Mouse (Mus musculus) liver, embryonic 11.5 days (tissue): ENCODE results near the gene Atf7. TPM values are rescaled to one million over a fixed set of nuclear protein-coding genes. Genes with fewer than 3 reads are reported as not detected.

Experiments used
- ATAC-seq: fragments of 200-750 bp; cut with Nextera tagmentation; replicated peaks from 2 replicates; pipeline ENCODE4 v1.8.0; 2017; ENCODE audit warnings: moderate number of reproducible peaks, mild to moderate bottlenecking, moderate TSS enrichment, moderate library complexity; ENCODE audit not compliant: low FRiP score
- DNase-seq: peaks from one replicate; pipeline ENCODE4 v3.0.0-alpha.2; 2017; ENCODE audit warnings: low spot score
- H3K27ac ChIP-seq: fragments of 300-500 bp; sonication (generic); 2 replicates; pipeline ENCODE4 v1.5.1; 2014; ENCODE audit warnings: mild to moderate bottlenecking, low read depth, low read length, control low read depth
- H3K27me3 ChIP-seq: fragments of 300-500 bp; sonication (generic); replicated peaks from 2 replicates; pipeline ENCODE4 v1.6.1; 2014; ENCODE audit warnings: low read length, mixed read lengths; ENCODE audit not compliant: control insufficient read depth, insufficient read depth
- H3K36me3 ChIP-seq: fragments of 300-500 bp; sonication (generic); 2 replicates; pipeline ENCODE4 v1.6.1; 2014; ENCODE audit warnings: mild to moderate bottlenecking, low read length, moderate library complexity, mixed read lengths; ENCODE audit not compliant: control insufficient read depth, insufficient read depth
- H3K4me1 ChIP-seq: fragments of 300-500 bp; sonication (generic); replicated peaks from 2 replicates; pipeline ENCODE4 v1.6.1; 2014; ENCODE audit warnings: low read length, mixed read lengths; ENCODE audit not compliant: control insufficient read depth, insufficient read depth
- H3K4me2 ChIP-seq: fragments of 300-500 bp; sonication (generic); 2 replicates; pipeline ENCODE4 v1.6.1; 2014; ENCODE audit warnings: mild to moderate bottlenecking, control low read depth, moderate library complexity
- H3K4me3 ChIP-seq: fragments of 300-500 bp; sonication (generic); 2 replicates; pipeline ENCODE4 v1.5.1; 2014; ENCODE audit warnings: low read depth, low read length, control low read depth
- H3K9ac ChIP-seq: fragments of 300-500 bp; sonication (generic); 2 replicates; pipeline ENCODE4 v1.6.1; 2014; ENCODE audit warnings: low read depth, low read length, control low read depth
- H3K9me3 ChIP-seq: fragments of 300-500 bp; sonication (generic); 2 replicates; pipeline ENCODE4 v1.6.1; 2016; ENCODE audit warnings: low read length, inconsistent platforms, mixed read lengths; ENCODE audit not compliant: control insufficient read depth
- WGBS: fragments of 180-500 bp; shearing (Covaris S2); extraction: QIAGEN DNeasy Blood & Tissue Kit; methylation state at CpG from one replicate; pipeline ENCODE4 v1.1.7; 2014; 5-methylcytosine and 5-hydroxymethylcytosine counted together
- polyA plus RNA-seq: library from polyadenylated mRNA; unstranded; fragments of >200 nt; fragmentation: Nextera tagmentation; extraction: Ambion mirVana; gene quantifications from 2 replicates; pipeline ENCODE4 v1.2.1, GENCODE M21; 2014

Atf7 gene
- polyA plus RNA-seq, 1 experiment from 2014 or later: 17.1 TPM

DNA sequence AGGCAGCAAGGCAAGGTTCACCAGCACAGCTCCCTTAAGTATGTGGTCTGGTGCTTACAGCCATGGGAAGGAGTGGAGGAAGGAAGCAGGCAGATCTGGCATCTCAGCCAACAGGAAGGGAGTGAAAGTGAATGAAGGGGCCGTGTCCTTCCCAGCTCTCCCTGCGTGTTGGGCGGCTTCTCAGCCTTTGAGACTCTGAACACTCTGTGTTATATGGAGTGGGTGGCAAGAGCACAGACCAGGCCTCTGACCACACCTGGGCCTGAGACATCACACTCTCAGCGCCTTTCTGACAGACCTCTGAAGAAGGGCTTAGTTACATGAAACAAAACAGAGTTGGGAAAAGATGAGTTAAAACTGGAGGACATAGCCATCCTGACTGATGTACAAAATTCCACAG lies 94.7 kb downstream of the Atf7 start:
- H3K27ac ChIP-seq: no peak overlapping the region
- no peaks in the 10 kb centered on the region for H3K4me1 ChIP-seq
- no peak overlapping the region for H3K4me3 ChIP-seq
- H3K4me2 ChIP-seq: no peak overlapping the region
- peaks cover 23% of the 10 kb centered on the region for H3K36me3 ChIP-seq
- no peak overlapping the region for H3K9ac ChIP-seq
- DNase-seq (peak; percentile 24), ATAC-seq (no peak)
- 68% methylated on average over 4 of the region's 4 CpGs for WGBS
- H3K9me3 ChIP-seq: no peaks in the 10 kb centered on the region
- no peaks in the 10 kb centered on the region for H3K27me3 ChIP-seq

DNA sequence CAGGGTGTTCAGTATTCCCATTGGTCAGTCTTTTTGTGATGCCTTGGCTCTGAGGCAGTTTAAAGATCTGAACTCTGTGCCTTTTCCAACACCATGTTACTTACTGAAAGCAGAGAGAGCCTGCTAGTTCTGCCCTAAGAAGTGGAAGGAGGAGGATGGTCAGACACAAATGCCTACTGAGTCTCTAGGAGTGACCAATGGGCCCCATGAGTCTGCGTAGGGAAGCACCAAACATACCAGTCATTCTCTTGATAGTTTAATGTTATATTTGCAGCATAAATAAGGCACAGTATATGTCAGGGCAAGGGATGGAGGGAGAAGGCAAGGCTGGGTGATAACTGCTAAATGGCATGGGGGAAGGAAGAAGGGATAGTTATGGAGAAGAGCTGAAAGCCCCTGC lies 96.9 kb downstream of the Atf7 start:
- no peaks in the 10 kb centered on the region for H3K27me3 ChIP-seq
- H3K4me1 ChIP-seq: no peaks in the 10 kb centered on the region
- H3K36me3 ChIP-seq: peaks cover 23% of the 10 kb centered on the region
- no peaks in the 10 kb centered on the region for H3K9me3 ChIP-seq
- no peak overlapping the region for H3K4me3 ChIP-seq
- H3K9ac ChIP-seq: no peak overlapping the region
- ATAC-seq: no peak
- 92% methylated on average over 1 of the region's 1 CpGs for WGBS
- no peak for DNase-seq
- H3K4me2 ChIP-seq: no peak overlapping the region
- H3K27ac ChIP-seq: no peak overlapping the region

DNA sequence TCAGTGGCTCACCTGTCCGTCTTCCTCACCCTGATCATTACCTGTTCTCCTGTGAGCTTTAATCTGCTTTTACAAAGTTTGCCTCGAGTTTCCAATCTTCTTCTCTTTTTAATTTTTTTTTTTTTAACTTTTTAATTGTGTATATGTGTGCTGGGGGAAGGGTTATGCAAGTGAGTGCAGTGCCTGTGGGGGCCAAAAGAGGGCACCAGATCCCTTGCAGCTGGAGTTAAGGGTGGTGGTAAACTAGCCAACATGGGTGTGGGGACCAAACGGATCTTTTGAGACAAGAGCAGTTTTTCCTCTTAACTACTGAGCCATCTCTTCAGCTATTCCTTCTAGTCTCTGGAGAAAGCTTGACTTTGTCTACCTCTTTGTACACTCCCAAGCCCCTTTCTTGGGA lies 97.3 kb downstream of the Atf7 start:
- ATAC-seq (no peak), DNase-seq (no peak)
- H3K27ac ChIP-seq: no peak overlapping the region
- H3K4me2 ChIP-seq: no peak overlapping the region
- H3K27me3 ChIP-seq: no peaks in the 10 kb centered on the region
- H3K36me3 ChIP-seq: peaks cover 20% of the 10 kb centered on the region
- H3K9me3 ChIP-seq: no peaks in the 10 kb centered on the region
- no peaks in the 10 kb centered on the region for H3K4me1 ChIP-seq
- 73% methylated on average over 3 of the region's 3 CpGs for WGBS
- H3K9ac ChIP-seq: no peak overlapping the region
- H3K4me3 ChIP-seq: no peak overlapping the region

DNA sequence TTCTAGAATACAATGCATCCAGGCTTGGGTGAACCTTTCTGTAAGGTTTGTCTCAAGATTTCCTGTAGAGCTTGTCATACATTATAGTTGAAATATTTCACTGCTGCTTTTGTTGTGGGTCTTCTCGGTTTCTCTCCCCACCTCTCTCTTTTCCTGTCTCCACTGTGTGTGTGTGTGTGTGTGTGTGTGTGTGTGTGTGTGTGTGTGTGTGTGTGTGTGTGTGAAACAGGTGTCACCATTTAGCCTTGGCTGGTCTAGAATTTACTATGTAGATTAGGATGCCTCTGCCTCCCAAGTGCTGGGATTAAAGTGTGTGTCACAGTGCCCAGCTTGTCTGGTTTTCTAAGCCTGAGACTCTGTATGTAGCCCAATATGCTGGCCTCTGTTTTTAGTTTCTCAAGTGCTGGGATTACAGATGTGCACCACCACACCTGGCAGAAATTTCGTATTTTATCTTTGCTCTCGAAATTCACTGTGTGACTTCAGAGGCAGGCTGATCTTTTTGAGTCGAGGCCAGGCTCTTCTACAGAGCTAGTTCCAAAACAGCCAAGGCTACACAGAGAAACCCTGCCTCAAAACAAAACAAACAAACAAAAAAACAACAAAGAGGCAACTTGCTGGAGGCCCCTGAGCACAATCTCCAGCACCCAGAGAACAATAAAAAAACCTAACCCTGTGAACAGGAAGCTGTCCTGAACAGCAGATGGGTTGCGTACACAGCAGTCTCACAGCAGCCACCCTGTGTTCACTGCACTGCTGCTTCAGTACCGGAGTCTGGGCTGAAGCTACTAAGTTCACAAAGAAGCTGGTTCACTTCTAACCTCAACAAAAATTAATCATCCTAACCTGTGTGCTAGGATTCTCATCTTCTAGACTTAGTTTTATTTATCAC lies 98.9 kb downstream of the Atf7 start:
- no peak overlapping the region for H3K4me2 ChIP-seq
- ATAC-seq (no peak), DNase-seq (no peak)
- no peaks in the 10 kb centered on the region for H3K27me3 ChIP-seq
- no peak overlapping the region for H3K27ac ChIP-seq
- WGBS: 90% methylated on average over 6 of the region's 6 CpGs
- no peak overlapping the region for H3K9ac ChIP-seq
- peaks cover 3% of the 10 kb centered on the region; the same call in 1 of the 2 replicates for H3K4me1 ChIP-seq
- H3K4me3 ChIP-seq: no peak overlapping the region
- H3K9me3 ChIP-seq: no peaks in the 10 kb centered on the region
- peaks cover 17% of the 10 kb centered on the region for H3K36me3 ChIP-seq

DNA sequence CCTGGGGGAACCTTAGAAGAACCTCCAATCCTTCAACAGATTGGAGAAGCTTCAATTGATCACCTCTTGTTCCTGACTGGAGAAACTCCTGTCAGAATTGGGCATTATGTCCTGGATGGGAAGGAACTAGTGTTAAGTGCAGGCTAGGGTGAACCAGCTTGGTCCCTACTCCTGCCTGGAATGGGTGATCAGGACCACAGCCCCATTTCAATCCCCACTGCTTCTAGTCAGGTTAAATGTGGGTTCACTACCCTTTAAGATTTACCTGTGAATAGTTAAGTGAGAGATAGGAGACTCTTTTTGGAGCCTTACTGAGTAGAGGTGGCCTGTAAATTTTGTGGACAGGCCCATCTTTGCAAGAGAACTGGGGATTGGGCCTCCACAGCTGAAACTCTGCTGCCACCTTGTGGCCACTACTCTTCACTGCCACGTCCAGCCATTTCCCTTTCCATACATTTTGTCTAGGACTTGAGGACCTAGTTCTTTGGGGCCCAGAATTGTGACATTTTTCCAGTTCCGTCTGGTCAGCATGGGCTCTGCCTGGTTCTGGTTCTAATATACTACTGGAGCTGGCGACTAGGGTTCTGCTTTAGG lies 100.3 kb downstream of the Atf7 start, which contains the start of gene Npff:
TSS of gene Npff (minus strand) at position 51 of the 594 bp plus-strand sequence.
- Histone ChIP-seq H3K4me1 (peaks cover 12% of the 10 kb centered on the region), H3K27ac (no peak within 1 kb of the TSS), H3K9me3 (no peaks in the 10 kb centered on the region), H3K4me2 (no peak within 1 kb of the TSS), H3K4me3 (no peak within 1 kb of the TSS), H3K36me3 (peaks cover 20% of the 10 kb centered on the region), H3K27me3 (no peaks in the 10 kb centered on the region), H3K9ac (no peak within 1 kb of the TSS)
- ATAC-seq (0 out of 2 replicates have a peak, but pooled peaks have one; percentile 37), DNase-seq (no peak)
- WGBS: 14% methylated on average over 3 of the region's 3 CpGs

DNA sequence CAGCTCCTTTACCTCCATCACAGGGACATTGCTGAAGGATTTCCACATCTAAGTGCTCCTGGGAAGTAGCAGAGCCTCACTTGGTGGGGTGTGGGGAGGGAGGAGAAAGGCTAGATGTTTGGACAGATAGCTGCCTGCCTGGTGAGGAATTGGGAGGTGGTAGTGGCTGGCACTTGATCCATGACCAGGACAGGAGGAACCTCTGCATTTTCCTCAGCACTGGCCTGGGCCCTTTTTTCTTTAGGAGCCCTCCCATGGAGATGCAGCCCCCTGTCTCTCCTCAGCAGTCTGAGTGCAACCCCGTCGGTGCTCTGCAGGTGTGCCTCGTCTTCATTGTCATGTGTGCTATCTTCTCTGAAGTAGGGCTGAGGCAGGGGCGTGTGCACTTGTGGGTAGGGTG lies 103.8 kb downstream of the Atf7 start:
- H3K4me2 ChIP-seq: no peak overlapping the region
- H3K27me3 ChIP-seq: no peaks in the 10 kb centered on the region
- no peak overlapping the region for H3K27ac ChIP-seq
- H3K4me3 ChIP-seq: no peak overlapping the region
- DNase-seq (no peak), ATAC-seq (no peak)
- H3K4me1 ChIP-seq: peaks cover 18% of the 10 kb centered on the region
- peaks cover 14% of the 10 kb centered on the region; the same call in 1 of the 2 replicates for H3K36me3 ChIP-seq
- no peaks in the 10 kb centered on the region for H3K9me3 ChIP-seq
- 80% methylated on average over 4 of the region's 4 CpGs for WGBS
- no peak overlapping the region for H3K9ac ChIP-seq

DNA sequence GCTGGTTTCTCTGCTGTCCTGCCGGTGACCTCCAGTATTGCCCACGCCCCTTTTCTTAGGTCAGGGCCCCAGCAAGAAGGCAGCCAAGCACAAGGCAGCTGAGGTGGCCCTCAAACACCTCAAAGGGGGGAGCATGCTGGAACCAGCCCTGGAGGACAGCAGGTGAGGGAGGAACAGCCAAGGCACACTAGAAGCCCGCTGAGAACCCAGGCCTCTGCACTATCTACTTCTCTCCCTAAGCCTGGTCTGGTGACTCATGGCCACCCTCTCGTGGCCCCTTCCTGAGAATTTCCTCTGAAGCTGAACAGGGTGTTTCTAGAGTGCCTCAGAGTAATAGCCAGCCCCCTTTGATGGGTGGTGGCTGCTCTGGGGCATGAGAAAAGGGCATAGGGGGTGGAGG lies 104.8 kb downstream of the Atf7 start:
- H3K4me3 ChIP-seq: peak overlapping the region; percentile 77; the same call in 1 of the 2 replicates
- WGBS: 42% methylated on average over 4 of the region's 4 CpGs

DNA sequence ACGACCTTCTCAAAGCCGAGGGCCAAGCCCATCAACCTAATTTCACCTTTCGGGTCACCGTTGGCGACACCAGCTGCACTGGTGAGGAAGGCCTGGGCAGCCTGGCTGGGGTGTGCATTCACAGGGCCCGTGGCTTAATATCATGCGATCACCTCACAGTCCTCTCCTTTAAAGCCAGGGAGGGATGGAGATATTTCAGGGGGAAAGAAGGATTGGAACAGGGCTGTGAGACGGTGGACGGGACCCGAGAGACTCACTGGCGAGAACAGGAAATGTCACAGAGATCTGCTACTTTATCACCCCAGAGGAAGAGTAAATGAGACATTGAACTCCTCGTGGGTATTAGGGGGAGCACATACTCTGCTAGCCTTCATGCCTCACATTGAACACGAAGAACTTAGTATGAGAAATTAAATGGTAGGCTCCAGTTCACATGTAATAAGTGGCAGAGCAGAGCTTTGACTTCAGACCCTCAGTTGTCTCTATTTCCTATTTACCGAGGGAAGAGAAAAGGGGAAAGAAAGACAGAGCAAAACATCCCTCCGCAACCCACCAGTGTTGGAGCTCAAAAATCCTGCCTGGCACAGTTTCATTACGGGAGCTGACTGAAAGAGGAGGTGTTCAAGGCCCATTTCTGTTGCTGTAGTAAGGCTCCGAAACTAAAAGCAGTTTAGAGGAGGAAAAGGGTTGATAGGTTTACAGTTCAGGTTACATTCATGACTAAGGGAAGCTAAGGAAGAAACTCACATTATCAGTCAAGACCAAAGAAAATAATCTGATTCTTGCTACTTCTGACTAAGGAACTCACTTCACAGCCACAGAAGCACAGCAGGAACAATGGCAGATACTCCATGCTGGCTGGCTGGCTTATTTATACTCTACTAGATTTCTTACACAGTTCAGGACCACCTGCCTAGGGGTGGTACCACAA lies 105.8 kb downstream of the Atf7 start:
- peak overlapping the region; percentile 96 for H3K4me2 ChIP-seq
- 0 out of 2 replicates have a peak overlapping the region, but pooled peaks have one; percentile 98 for H3K27ac ChIP-seq
- no peaks in the 10 kb centered on the region for H3K9me3 ChIP-seq
- ATAC-seq (no peak), DNase-seq (no peak)
- peak overlapping the region; percentile 94 for H3K9ac ChIP-seq
- 44% methylated on average over 17 of the region's 17 CpGs for WGBS
- peaks cover 14% of the 10 kb centered on the region; the same call in 1 of the 2 replicates for H3K36me3 ChIP-seq
- peak overlapping the region; percentile 77 for H3K4me3 ChIP-seq
- no peaks in the 10 kb centered on the region for H3K27me3 ChIP-seq
- H3K4me1 ChIP-seq: peaks cover 28% of the 10 kb centered on the region

More for the DNA sequence above, 104.8 kb downstream of the Atf7 start:
- Histone ChIP-seq H3K36me3 (peaks cover 14% of the 10 kb centered on the region; the same call in 1 of the 2 replicates), H3K27ac (no peak overlapping the region), H3K4me2 (peak overlapping the region; percentile 96), H3K27me3 (no peaks in the 10 kb centered on the region), H3K9me3 (no peaks in the 10 kb centered on the region), H3K4me1 (peaks cover 28% of the 10 kb centered on the region), H3K9ac (peak overlapping the region; percentile 50)
- no peak for ATAC-seq
- no peak for DNase-seq
